Mouse (Mus musculus) layer of hippocampus, adult 11-12 months (tissue): Measurements from ENCODE around the gene Dusp23.

ENCODE experiments used
- DNase-seq: peaks from one replicate; pipeline ENCODE4 v3.0.0; 2022; ENCODE audit warnings: low spot score

Dusp23 gene

DNA sequence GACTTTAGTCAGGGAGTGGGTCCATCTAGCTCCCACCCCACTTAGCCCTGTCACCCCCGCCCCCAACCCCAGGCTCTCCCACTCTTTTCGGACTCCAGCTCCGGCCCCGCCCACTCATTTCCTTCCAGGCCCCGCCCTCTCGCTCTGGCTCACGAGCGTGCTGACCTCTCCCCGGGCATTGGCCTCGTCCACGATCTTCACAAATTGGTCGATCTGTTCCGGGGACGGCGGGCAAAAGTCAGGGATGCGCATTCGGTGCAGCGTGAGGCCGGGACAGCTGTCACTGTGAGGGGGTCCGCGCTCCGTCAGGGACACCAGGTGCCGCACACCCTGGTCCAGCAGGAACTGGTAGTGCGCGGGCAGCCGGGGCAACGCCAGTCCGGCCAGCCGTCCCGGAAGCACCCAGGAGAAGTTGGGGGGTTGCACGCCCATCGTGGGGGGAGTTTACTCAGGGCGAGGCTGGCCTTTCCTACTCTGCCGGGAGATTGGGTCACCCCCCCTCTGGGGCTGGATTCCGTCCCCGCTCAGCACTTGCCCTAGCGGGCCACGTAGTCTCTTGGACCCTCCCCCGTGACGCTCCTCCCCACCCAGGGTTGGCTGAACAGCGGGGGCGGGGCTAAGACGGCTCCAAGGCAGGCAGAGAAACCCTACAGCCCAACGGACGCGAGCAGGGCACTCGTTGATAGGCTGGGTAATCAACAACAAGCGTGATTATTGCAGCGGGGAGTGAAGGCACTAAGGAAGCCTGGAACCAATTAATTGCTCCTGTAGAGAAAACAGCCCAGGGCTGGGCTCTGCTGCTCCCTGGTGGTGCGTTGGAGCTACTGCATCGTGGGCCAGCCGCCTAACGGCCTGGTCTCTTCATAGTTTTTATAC lies at the start of gene Dusp23:
Gene Dusp23, minus strand, starts transcription at position 512 of the 876 bp plus-strand sequence.
- peak; percentile 95 for DNase-seq

- no peak for DNase-seq
Observed at GRCm38 (mm10) chr1:172680742-172681141, 48.0 kb upstream of the Dusp23 start.

DNA sequence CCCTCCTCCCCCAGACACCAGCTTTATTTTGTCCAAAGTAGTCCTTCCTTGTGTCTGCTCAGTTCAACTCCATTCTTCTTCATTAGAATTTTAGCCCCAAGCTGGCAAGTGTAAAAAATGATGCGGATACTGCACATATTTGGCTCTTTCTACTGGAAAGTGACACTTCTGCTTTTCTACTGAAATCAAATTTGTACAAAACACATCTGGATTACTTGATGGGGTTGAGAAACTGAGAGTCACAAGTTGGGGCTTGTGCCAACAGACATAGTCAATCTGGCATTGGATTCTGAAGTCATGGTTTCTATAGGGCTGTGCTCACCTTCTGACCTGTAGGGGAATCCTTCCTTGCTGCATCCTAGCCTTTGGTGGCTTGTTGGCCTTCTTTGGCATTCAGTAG lies 38.0 kb upstream of the Dusp23 start:
- no peak for DNase-seq

GRCm38 (mm10) chr1:172667597-172667996 lies 34.8 kb upstream of the Dusp23 start:
- no peak for DNase-seq

DNA sequence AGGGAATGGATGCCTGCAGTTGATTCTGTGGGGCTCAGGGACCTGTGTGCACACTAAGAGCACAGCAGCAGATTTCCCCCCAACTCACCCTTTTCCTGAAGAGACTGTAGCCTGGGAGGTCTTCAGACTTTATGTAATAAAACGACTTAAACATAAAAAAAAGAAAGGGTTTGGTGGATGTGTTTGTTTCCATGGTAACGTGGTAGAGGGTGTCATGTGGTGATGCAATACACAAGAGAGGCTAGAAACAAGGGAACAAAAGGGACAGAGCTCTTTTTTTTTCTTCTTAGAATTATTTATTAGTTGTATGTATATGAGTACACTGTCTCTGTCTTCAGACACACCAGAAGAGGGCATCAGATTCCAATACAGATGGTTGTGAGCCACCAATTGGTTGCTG lies 32.7 kb upstream of the Dusp23 start:
- DNase-seq = no peak

- DNase-seq = no peak
Observed at GRCm38 (mm10) chr1:172659688-172660087, 26.9 kb upstream of the Dusp23 start.

DNA sequence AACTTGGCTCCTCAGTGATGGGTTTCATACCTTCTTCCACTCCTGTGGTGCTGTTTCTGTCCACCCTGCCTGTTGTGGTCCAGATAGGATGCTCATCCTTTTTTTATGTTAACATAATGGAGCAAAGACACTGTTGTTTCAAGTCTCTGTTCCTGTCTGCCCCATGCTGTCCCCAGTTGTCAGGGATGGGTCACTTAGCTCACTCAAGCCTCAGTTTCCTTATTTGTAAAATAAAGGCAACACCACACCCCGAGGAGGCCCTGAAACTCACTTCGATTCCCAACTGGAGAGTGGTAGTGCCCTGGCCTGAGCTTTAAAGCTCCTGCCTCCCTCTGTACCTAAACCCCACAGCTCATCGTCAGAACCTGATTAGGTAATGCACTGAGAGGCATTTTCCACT lies 24.5 kb upstream of the Dusp23 start:
- no peak for DNase-seq

- DNase-seq = no peak
Observed at GRCm38 (mm10) chr1:172653900-172654299, 21.1 kb upstream of the Dusp23 start.

DNA sequence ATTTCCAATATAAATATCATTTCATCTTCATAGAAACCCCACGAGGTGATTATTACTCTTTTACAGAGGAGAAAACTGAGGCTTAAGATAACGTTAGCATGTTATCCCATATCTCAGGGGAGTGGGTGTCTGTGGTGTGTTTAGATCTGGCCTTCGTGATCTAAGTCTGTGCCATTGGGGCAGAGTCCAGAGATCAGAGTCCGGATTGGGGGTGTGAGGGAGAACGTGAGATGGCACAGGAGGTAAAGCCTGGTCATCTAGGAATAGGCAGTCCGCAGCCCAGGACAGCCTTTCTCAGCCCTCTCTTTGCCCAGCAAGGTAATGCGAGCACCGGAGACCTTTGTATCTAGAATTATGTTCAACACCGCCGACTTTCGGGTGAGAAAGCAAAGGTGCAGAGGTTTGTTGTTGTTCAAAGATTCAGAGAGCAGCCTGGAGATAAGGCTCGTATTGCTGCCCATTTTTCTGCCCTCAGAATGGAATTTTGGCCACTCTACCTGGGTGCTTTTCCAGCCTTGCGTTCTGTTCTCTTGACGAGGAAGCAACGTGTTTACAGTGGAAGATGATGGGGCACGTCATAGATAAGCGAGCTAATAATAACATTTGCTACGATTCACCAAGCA lies 19.4 kb upstream of the Dusp23 start:
- no peak for DNase-seq

DNA sequence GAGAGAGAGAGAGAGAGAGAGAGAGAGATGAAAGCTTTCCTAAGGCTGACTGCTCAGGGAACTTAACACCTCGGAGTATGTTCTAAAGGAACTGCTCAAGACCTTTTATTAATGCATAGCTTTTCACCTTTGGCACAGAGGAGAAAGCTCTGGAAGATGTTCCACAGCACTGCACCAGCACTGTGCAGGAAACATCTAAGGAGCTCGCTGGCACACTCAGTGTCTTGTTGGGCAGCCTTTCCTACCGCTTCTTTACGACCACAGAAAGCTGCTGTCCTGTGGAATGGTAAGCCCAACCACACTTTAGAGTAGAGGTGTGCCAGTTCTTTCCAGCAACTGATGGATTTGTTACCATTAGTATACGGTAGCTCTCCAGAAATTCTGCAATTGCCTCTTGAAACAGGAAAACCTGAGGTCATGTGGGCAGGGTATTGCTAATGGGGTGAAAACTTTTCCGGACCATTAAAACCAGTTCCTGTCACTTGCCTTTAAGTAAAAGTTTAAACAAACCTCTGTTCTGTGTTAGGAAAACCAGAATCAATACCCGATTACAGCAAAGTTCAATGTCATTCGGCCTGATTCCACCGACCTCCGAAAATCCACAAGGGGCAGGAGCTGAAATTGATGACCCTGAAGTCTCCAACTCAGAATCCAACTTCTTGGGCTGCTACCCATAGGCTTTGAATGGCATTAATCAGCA lies 18.7 kb upstream of the Dusp23 start:
- DNase-seq = no peak

GRCm38 (mm10) chr1:172650519-172651287 lies 17.9 kb upstream of the Dusp23 start:
- DNase-seq = no peak

GRCm38 (mm10) chr1:172649396-172649795 lies 16.6 kb upstream of the Dusp23 start:
- DNase-seq = no peak

- no peak for DNase-seq
Observed at GRCm38 (mm10) chr1:172647236-172647635, 14.5 kb upstream of the Dusp23 start.

DNA sequence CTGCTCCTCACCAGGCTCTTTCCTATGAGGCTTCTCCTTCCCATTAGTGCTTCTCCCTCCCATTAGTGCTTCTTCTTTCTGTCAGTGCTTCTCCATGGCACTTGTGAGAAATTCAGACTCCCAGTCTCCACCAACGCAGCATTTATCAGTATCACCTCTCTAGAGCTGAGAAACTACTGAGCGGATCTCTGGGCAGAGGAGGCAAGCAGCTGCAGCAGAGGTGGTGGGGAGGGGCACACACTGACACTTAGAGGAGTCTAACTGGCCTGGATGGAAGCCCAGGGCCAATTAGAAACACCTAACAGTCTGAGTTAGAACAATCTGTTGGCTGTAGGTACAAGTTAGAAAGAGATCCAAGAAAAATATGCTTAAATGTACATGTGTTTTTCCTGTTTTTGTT lies 6.0 kb upstream of the Dusp23 start:
- DNase-seq = no peak

DNA sequence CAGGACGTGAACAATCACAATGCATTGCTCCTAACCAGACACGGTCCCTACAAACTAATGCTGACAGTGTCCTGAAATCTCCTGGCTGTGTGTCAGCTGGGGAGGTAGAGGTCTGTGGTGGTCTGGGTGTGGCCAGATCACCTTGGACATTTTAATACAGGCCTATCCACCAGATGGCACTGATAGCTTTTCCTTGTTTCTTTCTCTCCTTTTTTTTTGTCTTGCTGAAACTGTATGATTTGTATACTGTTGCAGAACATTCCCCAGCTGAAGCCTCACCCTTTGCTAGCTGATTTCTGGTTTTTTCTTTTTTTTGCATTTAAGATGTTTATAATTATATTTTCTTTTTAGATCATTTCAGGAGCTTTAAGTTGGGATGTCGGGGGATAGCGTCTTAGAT lies 5.0 kb upstream of the Dusp23 start:
- no peak for DNase-seq

DNA sequence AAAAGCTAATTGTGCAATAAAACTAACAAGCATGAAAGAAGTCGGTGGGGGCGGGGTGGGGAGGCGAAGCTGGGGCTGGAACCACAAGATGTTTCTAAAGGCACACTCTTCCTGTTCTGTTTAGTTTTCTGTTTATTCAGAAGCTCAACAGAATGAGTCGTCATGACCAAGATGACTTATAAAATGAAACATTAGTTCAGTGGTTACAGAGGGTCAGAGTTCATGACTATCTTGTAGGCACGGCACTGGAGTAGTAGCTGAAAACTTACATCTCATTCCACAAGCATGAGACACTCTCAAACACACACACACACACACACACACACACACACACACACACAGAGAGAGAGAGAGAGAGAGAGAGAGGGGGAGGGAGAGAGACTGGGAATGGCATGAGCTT lies 3.5 kb upstream of the Dusp23 start:
- DNase-seq = no peak

GRCm38 (mm10) chr1:172635258-172635657 lies 2.5 kb upstream of the Dusp23 start:
- no peak for DNase-seq

DNA sequence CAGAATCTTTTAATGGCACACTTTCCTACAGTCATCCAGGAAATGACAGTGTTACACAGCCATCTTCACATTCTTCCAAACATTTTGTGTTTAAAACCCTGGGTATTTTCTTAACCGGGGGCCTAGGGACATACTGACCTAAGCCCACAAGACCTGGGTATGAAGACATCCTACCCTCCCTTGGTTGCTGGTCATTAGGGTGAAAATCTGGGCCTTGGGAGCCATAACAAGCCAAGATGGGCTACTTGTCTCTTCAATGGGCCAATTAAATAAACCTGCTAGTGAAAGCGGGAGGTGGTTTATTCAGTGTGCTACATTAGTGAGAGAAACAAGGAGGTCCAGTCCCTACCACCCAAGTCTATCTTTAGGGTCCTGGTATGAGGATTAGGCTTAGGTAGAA lies 1.4 kb upstream of the Dusp23 start:
- DNase-seq = no peak

GRCm38 (mm10) chr1:172631721-172632120 lies 1.0 kb downstream of the Dusp23 start:
- DNase-seq = no peak

- DNase-seq = no peak
Observed at GRCm38 (mm10) chr1:172629831-172630230, 2.9 kb downstream of the Dusp23 start.

- DNase-seq = no peak
Observed at GRCm38 (mm10) chr1:172626306-172626705, 6.5 kb downstream of the Dusp23 start.

- no peak for DNase-seq
Observed at GRCm38 (mm10) chr1:172624081-172624480, 8.7 kb downstream of the Dusp23 start.
